Mouse (Mus musculus) thymus, adult 2 months (tissue): ENCODE data around the gene Vcpkmt.

Source experiments
- CTCF ChIP-seq: fragments of 200-500 bp; IDR thresholded peaks from 2 replicates; pipeline ENCODE4 v1.5.1; 2012; ENCODE audit warnings: mild to moderate bottlenecking, control low read depth, low read length, moderate library complexity, borderline replicate concordance; ENCODE audit not compliant: control insufficient read depth, poor library complexity, insufficient read depth; ENCODE audit errors: extremely low read depth
- POLR2A ChIP-seq: fragments of 200-500 bp; IDR thresholded peaks from 2 replicates; pipeline ENCODE4 v1.6.1; 2012; ENCODE audit warnings: mild to moderate bottlenecking, low read length, control low read depth, moderate library complexity; ENCODE audit not compliant: control insufficient read depth, poor library complexity, insufficient read depth; ENCODE audit errors: extremely low read depth

DNA sequence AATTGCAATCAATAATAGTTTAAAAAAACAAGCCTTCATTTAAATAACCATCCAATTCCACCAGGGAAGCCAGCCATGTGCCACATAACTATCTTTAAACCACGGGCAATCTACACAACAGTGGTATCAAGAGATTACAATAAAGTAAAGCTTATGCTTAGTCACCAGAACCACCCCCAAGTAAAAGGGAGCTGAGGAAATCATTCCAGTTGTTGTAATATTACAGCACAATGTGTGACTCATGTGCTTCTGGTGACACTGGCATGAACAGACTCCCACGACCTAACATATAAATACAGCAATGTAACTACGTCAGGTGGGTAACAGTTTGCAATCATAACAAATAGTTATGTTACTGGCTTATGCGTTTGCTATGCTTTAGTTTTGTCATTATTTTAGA is 14.6 kb upstream of the Vcpkmt start:
- TF ChIP-seq CTCF, result no peak
- no peak for TF ChIP-seq POLR2A
